Mouse (Mus musculus) kidney, adult 9 months (tissue): ENCODE measurements at regions not wholly inside any gene's neighbourhood (a gene's known extent, or its start where the extent isn't known, plus 50 kb on each side); places are given as distances from the start of the nearest gene placed in this dataset.

Source experiments
- DNase-seq: peaks from one replicate; pipeline ENCODE4 v3.0.0; 2022

DNA sequence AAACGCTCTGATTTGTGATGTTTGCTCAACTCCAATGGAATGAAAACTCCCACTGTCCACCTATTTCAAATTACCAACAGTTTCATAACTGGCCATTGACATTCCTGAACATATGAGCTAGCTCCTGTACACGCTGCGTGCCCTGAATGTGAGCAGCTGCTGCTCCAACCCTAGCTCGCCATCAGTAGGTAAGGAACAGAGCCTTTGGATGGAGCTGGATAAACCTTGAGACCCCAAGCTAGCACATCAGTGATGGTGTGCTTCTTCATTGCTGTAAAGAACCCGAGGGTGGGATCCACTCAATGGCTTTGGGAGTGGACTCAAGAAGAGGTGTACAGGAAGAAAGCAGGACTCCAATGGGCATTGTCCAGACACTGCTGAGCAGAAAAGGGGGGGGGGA, 101.8 kb upstream of the Gdnf start:
- DNase-seq = no peak

GRCm38 (mm10) chr15:7714641-7715040, 96.0 kb upstream of the Gdnf start:
- no peak for DNase-seq

DNA sequence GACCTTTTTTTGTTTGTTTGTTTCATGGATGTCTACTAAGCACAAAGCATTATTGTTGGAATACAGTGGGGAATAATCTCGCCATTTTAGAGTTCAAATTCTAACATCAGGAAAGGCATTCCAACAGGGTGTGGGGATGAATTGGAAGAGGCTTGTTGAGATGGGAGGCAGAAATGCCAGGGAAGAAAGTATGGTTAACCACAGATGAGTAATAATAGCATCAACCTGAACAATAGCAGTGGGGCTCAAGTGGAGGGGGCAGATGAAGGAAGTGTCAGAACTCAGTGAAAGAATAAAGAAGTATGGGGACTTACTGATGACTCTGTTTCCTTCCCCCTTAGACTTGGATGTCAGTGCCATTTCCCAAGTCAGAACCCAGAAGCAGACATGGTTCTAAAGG, 94.5 kb upstream of the Gdnf start:
- DNase-seq = no peak

- no peak for DNase-seq
These were observed 87.4 kb upstream of the Gdnf start for GRCm38 (mm10) chr15:7723202-7723721.

- DNase-seq = no peak
These were observed 86.9 kb upstream of the Gdnf start for GRCm38 (mm10) chr15:7723770-7724169.

DNA sequence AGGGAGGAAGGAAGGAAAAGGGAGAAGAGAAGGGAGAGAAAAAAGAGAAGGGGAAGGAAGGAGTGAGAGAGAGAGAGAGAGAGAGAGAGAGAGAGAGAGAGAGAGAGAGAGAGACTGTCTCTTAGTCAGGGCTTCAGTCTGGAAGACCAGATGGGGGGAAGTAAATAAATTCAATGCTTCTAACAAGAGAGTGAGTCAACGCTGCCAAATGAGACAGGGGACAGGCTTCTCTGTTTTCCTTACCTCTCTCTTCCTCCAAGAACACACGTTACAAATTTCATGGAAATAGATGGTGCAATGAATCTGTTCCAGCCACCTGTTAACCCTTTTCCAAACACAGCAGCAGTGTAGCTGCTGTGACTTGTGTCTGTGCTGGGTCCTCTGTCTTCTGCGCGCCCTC, 85.1 kb upstream of the Gdnf start:
- DNase-seq = no peak

DNA sequence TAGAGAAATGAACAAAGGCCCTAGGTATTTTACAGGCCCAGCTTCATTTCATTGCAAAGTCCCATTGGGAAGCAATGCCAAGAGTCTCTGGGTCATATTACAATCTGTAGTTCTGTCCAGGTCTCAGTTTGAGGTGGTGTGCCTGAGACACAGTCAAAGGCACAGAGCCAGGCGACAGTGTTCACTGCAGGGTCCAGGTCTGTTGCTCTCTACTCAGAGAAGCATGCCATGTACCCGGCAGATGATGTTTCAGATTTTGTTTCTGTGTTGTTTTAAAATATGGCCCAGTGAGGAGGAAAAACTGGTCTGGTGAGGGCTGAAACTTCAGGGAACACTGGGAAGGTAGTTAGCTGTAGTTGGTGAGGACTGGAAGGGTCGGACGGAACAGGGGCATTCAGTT, 63.1 kb upstream of the Gdnf start:
- no peak for DNase-seq

- DNase-seq = no peak
These were observed 60.2 kb upstream of the Gdnf start for GRCm38 (mm10) chr15:7750441-7750840.
